Comparison of ENCODE assay signal across 13 mouse cellular contexts in genomic region chr5:140034300-140035024, GRCm38 (mm10).
DNase-seq lines count a peak whose midpoint lies in the region; ATAC-seq and TF ChIP-seq lines count a peak whose summit lies in the region.
"Had no signal": no experiment of that assay in that cellular context is flagged by ENCODE, and none has a peak within 500 bp of the region (broad histone marks: within the 10 kb centered on the region; RNA-seq: fewer than 3 reads in every experiment).

No protein-coding gene starts in this region.

- 72% methylated on average over 5 of the region's 5 CpGs for WGBS in intestine, embryonic 14.5 days
- WGBS in hindbrain, embryonic 11.5 days: 92% methylated on average over 5 of the region's 5 CpGs
- WGBS in midbrain, embryonic 16.5 days: 96% methylated on average over 5 of the region's 5 CpGs

- H3K4me3 ChIP-seq in intestine, embryonic 14.5 days (ENCODE audit: low read depth, low read length): no peak overlapping the region
- no peak overlapping the region for H3K4me3 ChIP-seq in hindbrain, embryonic 11.5 days (ENCODE audit: low read depth, low read length)
- H3K4me3 ChIP-seq in midbrain, embryonic 16.5 days (ENCODE audit: low read depth, low read length): no peak overlapping the region
- H3K4me3 ChIP-seq: heart, adult 2 months; limb, embryonic 13.5 days; neural tube, embryonic 12.5 days had no signal

- H3K9ac ChIP-seq in intestine, embryonic 14.5 days (ENCODE audit: low read length): no peak overlapping the region
- H3K9ac ChIP-seq in hindbrain, embryonic 11.5 days (ENCODE audit: low read depth, low read length): no peak overlapping the region
- H3K9ac ChIP-seq in midbrain, embryonic 16.5 days (ENCODE audit: low read depth, low read length): no peak overlapping the region
- H3K9ac ChIP-seq: limb, embryonic 13.5 days; neural tube, embryonic 12.5 days had no signal

- H3K4me1 ChIP-seq in intestine, embryonic 14.5 days (replicated peaks; ENCODE audit: control insufficient read depth, insufficient read depth, low read length): no peaks in the 10 kb centered on the region; the same call in 1 of the 2 replicates
- H3K4me1 ChIP-seq in hindbrain, embryonic 11.5 days (replicated peaks; ENCODE audit: control insufficient read depth, insufficient read depth, low read length): no peaks in the 10 kb centered on the region
- H3K4me1 ChIP-seq in midbrain, embryonic 16.5 days (ENCODE audit: control insufficient read depth, insufficient read depth, low read length): no peaks in the 10 kb centered on the region
- H3K4me1 ChIP-seq: neural tube, embryonic 12.5 days had no signal

- no peak overlapping the region for H3K27ac ChIP-seq in intestine, embryonic 14.5 days (ENCODE audit: low read depth)
- H3K27ac ChIP-seq in hindbrain, embryonic 11.5 days (ENCODE audit: low read depth, low read length): no peak overlapping the region
- no peak overlapping the region for H3K27ac ChIP-seq in midbrain, embryonic 16.5 days (ENCODE audit: low read length)
- H3K27ac ChIP-seq: heart, adult 2 months; limb, embryonic 13.5 days; neural tube, embryonic 12.5 days had no signal

- peak; percentile 34 for DNase-seq in Patski (ENCODE audit: low read depth, low spot score)
- DNase-seq in intestine, embryonic 14.5 days (ENCODE audit: low spot score): no peak
- DNase-seq in kidney, postnatal 25 days: peak; percentile 32 to 70
- DNase-seq in heart, adult 9 months (ENCODE audit: low spot score in 2 of 2): no peak
- DNase-seq in hindbrain, embryonic 11.5 days (ENCODE audit: low spot score): no peak
- DNase-seq in thymus, postnatal 0 days (ENCODE audit: low spot score): no peak
- DNase-seq: adrenal gland, postnatal 25 days; cerebellum, postnatal 25 days; heart, adult 2 months had no signal

- POLR2A ChIA-PET in Patski (lab: Charles Lee): interaction anchor here (0.6 to 1.3 kb wide), 4 partner anchors 77 to 195 kb away, joined by 3 to 11 read pairs (median 4); no protein-coding TSS in a partner anchor

- no peak overlapping the region for H3K4me2 ChIP-seq in intestine, embryonic 14.5 days (ENCODE audit: low read length)
- no peak overlapping the region for H3K4me2 ChIP-seq in hindbrain, embryonic 11.5 days (replicated peaks; ENCODE audit: low read depth, low read length)
- no peak overlapping the region for H3K4me2 ChIP-seq in midbrain, embryonic 16.5 days (ENCODE audit: low read length)
- H3K4me2 ChIP-seq: limb, embryonic 13.5 days; neural tube, embryonic 12.5 days had no signal

- H3K9me3 ChIP-seq in intestine, embryonic 14.5 days (ENCODE audit: control insufficient read depth, low read length): no peaks in the 10 kb centered on the region
- H3K9me3 ChIP-seq in hindbrain, embryonic 11.5 days (ENCODE audit: control insufficient read depth, low read length): no peaks in the 10 kb centered on the region
- no peaks in the 10 kb centered on the region for H3K9me3 ChIP-seq in midbrain, embryonic 16.5 days (replicated peaks; ENCODE audit: control insufficient read depth, low read length, poor library complexity, severe bottlenecking)
- H3K9me3 ChIP-seq: limb, embryonic 13.5 days; neural tube, embryonic 12.5 days had no signal

- H3K36me3 ChIP-seq in intestine, embryonic 14.5 days (ENCODE audit: control insufficient read depth, insufficient read depth, low read length): no peaks in the 10 kb centered on the region
- no peaks in the 10 kb centered on the region for H3K36me3 ChIP-seq in hindbrain, embryonic 11.5 days (ENCODE audit: control insufficient read depth, insufficient read depth, low read length)
- no peaks in the 10 kb centered on the region for H3K36me3 ChIP-seq in midbrain, embryonic 16.5 days (ENCODE audit: control insufficient read depth, insufficient read depth, low read length)
- H3K36me3 ChIP-seq: limb, embryonic 13.5 days; neural tube, embryonic 12.5 days had no signal

- CTCF ChIA-PET in Patski (lab: Charles Lee): interaction anchor here (0.7 to 2.3 kb wide), 7 partner anchors 10 to 1610 kb away, joined by 3 to 15 read pairs (median 3); no protein-coding TSS in a partner anchor

- in situ Hi-C loops in Patski (cut with MboI; ENCODE audit: low pct_unique_long_range_greater_than_20kb): loop anchor here (5.0 kb wide), 2 partner anchors 127 to 197 kb away; partner anchors contain the start of gene Elfn1

- ATAC-seq in Patski: no peak
- peak; percentile 73 for ATAC-seq in intestine, embryonic 14.5 days (replicated peaks; ENCODE audit: low FRiP score, low TSS enrichment, low read depth)
- peak; percentile 89 for ATAC-seq in megakaryocyte-erythroid progenitor cell, adult 5-6 weeks (replicated peaks; ENCODE audit: low FRiP score, low TSS enrichment, poor library complexity, severe bottlenecking)
- ATAC-seq in hindbrain, embryonic 11.5 days (ENCODE audit: low FRiP score): no peak
- no peak for ATAC-seq in midbrain, embryonic 16.5 days

- H3K27me3 ChIP-seq in Patski: no peaks in the 10 kb centered on the region
- no peaks in the 10 kb centered on the region for H3K27me3 ChIP-seq in intestine, embryonic 14.5 days (replicated peaks; ENCODE audit: control insufficient read depth, insufficient read depth, low read length)
- no peaks in the 10 kb centered on the region for H3K27me3 ChIP-seq in hindbrain, embryonic 11.5 days (ENCODE audit: control insufficient read depth, insufficient read depth, low read length)
- no peaks in the 10 kb centered on the region for H3K27me3 ChIP-seq in midbrain, embryonic 16.5 days (ENCODE audit: control insufficient read depth, insufficient read depth, low read depth, low read length)
- H3K27me3 ChIP-seq: limb, embryonic 13.5 days; neural tube, embryonic 12.5 days had no signal

- no peak for TF ChIP-seq CTCF in Patski (IDR thresholded peaks at IDR 0.05)

Comparison
In these comparisons a context has a peak if more than half of its experiments do, and no peak if none do; other contexts are left out.
1. ATAC-seq: peak in intestine, embryonic 14.5 days (single experiment) and megakaryocyte-erythroid progenitor cell, adult 5-6 weeks (single experiment); none in Patski (single experiment), hindbrain, embryonic 11.5 days (single experiment) and midbrain, embryonic 16.5 days (single experiment).
2. DNase-seq: peak in Patski (single experiment) and kidney, postnatal 25 days (2 of 2); none in intestine, embryonic 14.5 days (single experiment), heart, adult 9 months (0 of 2), hindbrain, embryonic 11.5 days (single experiment) and thymus, postnatal 0 days (single experiment).